In the genomic region with DNA sequence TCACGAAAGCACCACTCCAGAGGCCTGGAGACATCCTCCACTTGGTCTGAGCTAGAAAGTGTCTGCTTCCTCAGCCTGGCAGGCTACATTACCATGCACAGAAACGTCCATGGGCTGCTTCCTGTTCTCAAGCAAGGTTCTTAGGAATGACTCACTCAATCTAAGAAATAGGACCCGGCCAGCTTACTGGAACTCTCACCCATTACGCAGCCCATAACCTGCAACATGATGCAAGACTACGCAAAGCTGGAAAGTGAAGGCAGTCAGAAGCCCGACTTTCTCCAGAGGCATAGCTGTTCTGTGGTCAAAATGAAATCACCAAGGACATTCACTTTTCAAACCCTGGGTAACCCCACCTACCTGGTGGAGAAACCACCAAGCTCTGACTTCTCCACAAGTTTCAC, we compare ENCODE assay signal across 10 mouse cellular contexts. TPM values are rescaled to one million over a fixed set of nuclear protein-coding genes. Genes with fewer than 3 reads are reported as not detected.
DNase-seq lines count a peak whose midpoint lies in the region; ATAC-seq and TF ChIP-seq lines count a peak whose summit lies in the region.
"Had no signal": no experiment of that assay in that cellular context is flagged by ENCODE, and none has a peak within 500 bp of the region (broad histone marks: within the 10 kb centered on the region; RNA-seq: fewer than 3 reads in every experiment).

No protein-coding gene starts in this region.

- no peak overlapping the region for H3K4me2 ChIP-seq in hindbrain, embryonic 16.5 days (ENCODE audit: low read length)
- H3K4me2 ChIP-seq: neural tube, embryonic 12.5 days had no signal

- WGBS in liver, adult 2 months = 26% methylated on average over 6 of the region's 6 CpGs
- 80% methylated on average over 6 of the region's 6 CpGs for WGBS in hindbrain, embryonic 16.5 days

- no peaks in the 10 kb centered on the region for H3K9me3 ChIP-seq in hindbrain, embryonic 16.5 days (ENCODE audit: control insufficient read depth, low read length)
- H3K9me3 ChIP-seq: neural tube, embryonic 12.5 days had no signal

- H3K4me3 ChIP-seq in liver, adult 2 months (ENCODE audit: insufficient read depth, low read depth, low read length) = no peak overlapping the region
- no peak overlapping the region for H3K4me3 ChIP-seq in hindbrain, embryonic 16.5 days (ENCODE audit: low read length)
- H3K4me3 ChIP-seq: neural tube, embryonic 12.5 days had no signal

- no peak for ATAC-seq in hindbrain, embryonic 16.5 days

- peaks cover 61% of the 10 kb centered on the region for H3K79me2 ChIP-seq in liver, adult 2 months (ENCODE audit: control insufficient read depth, insufficient read depth, low read length)

- H3K27me3 ChIP-seq in liver, adult 2 months (ENCODE audit: control insufficient read depth, insufficient read depth, low read length) = no peaks in the 10 kb centered on the region
- H3K27me3 ChIP-seq in hindbrain, embryonic 16.5 days (replicated peaks; ENCODE audit: control insufficient read depth, insufficient read depth, low read length) = no peaks in the 10 kb centered on the region
- H3K27me3 ChIP-seq: neural tube, embryonic 12.5 days had no signal

- H3K36me3 ChIP-seq in liver, adult 2 months (ENCODE audit: control insufficient read depth, insufficient read depth, low read length) = no peaks in the 10 kb centered on the region
- no peaks in the 10 kb centered on the region for H3K36me3 ChIP-seq in hindbrain, embryonic 16.5 days (ENCODE audit: control insufficient read depth, insufficient read depth, low read length)
- H3K36me3 ChIP-seq: neural tube, embryonic 12.5 days had no signal

- TF ChIP-seq POLR2A in liver, adult 2 months (IDR thresholded peaks at IDR 0.05; ENCODE audit: extremely low read depth, insufficient read depth, low read length) = no peak

- no peak for DNase-seq in liver, adult 2 months (ENCODE audit: extremely low read depth, low read depth, low spot score)
- no peak for DNase-seq in liver
- peak; percentile 91 for DNase-seq in NIH3T3 (ENCODE audit: low read depth)
- peak; percentile 49 for DNase-seq in induced T-regulatory cell, adult 2 months (ENCODE audit: low read depth)
- peak; percentile 56 for DNase-seq in naive thymus-derived CD4-positive, alpha-beta T cell, adult 2 months (ENCODE audit: low read depth)
- DNase-seq in right cerebral cortex, adult 18-20 months = no peak
- no peak for DNase-seq in layer of hippocampus, adult 8-10 months (ENCODE audit: low spot score in 2 of 2)
- DNase-seq: cerebellum, adult 18-20 months had no signal

- H3K4me1 ChIP-seq in liver, adult 2 months (ENCODE audit: control insufficient read depth, insufficient read depth, low read length) = peaks cover 55% of the 10 kb centered on the region
- no peaks in the 10 kb centered on the region for H3K4me1 ChIP-seq in hindbrain, embryonic 16.5 days (ENCODE audit: control insufficient read depth, insufficient read depth, low read depth, low read length)
- H3K4me1 ChIP-seq: neural tube, embryonic 12.5 days had no signal

- H3K27ac ChIP-seq in liver, adult 2 months (replicated peaks; ENCODE audit: insufficient read depth, low read depth, low read length) = peak overlapping the region; percentile 5
- H3K27ac ChIP-seq in hindbrain, embryonic 16.5 days (ENCODE audit: low read depth, low read length) = no peak overlapping the region
- H3K27ac ChIP-seq: neural tube, embryonic 12.5 days had no signal

- no peak for TF ChIP-seq CTCF in liver, adult 2 months (IDR thresholded peaks at IDR 0.05; ENCODE audit: low read depth, low read length)

- H3K9ac ChIP-seq in liver, adult 2 months (ENCODE audit: low read depth, low read length) = no peak overlapping the region
- H3K9ac ChIP-seq in hindbrain, embryonic 16.5 days (ENCODE audit: low read depth, low read length) = no peak overlapping the region
- H3K9ac ChIP-seq: neural tube, embryonic 12.5 days had no signal

RNA-seq across cellular contexts. Expression of gene Nfe2l2, which starts 19.0 kb away (rescaled TPM):
- total RNA-seq in liver, adult 2 months (2014; rRNA removed) = 29.5 and 34.1 TPM in 2 replicates
- polyA plus RNA-seq in liver, adult 2 months (2012; rRNA removed) = 35.9 and 40.1 TPM in 2 replicates
- polyA plus RNA-seq in hindbrain, embryonic 16.5 days (2015; fragmentation: Nextera tagmentation; extraction: Ambion mirVana) = 14.3 and 15.7 TPM in 2 replicates
- total RNA-seq in layer of hippocampus, adult 8-10 months (2022) = 10 to 100 TPM; 14.1 to 29.2 (median 20.6) TPM

RNA-seq across cellular contexts. Expression of gene Hnrnpa3, which starts 26.4 kb away (rescaled TPM):
- total RNA-seq in liver, adult 2 months (2014; rRNA removed) = 44.2 and 45.5 TPM in 2 replicates
- 13.9 and 14.1 TPM in 2 replicates for polyA plus RNA-seq in liver, adult 2 months (2012; rRNA removed)
- polyA plus RNA-seq in hindbrain, embryonic 16.5 days (2015; fragmentation: Nextera tagmentation; extraction: Ambion mirVana) = 150 and 172 TPM in 2 replicates
- 100 to 1,000 TPM; 271 to 283 (median 276) TPM for total RNA-seq in layer of hippocampus, adult 8-10 months (2022)

Comparison
In these comparisons a context has a peak if more than half of its experiments do, and no peak if none do; other contexts are left out.
1. DNase-seq: peak in NIH3T3 (single experiment), induced T-regulatory cell, adult 2 months (single experiment) and naive thymus-derived CD4-positive, alpha-beta T cell, adult 2 months (single experiment); none in liver, adult 2 months (single experiment), liver (single experiment), right cerebral cortex, adult 18-20 months (single experiment) and layer of hippocampus, adult 8-10 months (0 of 2).